Mouse (Mus musculus) hindbrain, embryonic 15.5 days (tissue): Measurements from ENCODE around the gene Slc12a8. TPM values are rescaled to one million over a fixed set of nuclear protein-coding genes. Genes with fewer than 3 reads are reported as not detected.

Experiments used
- ATAC-seq: fragments of 200-750 bp; cut with Nextera tagmentation; 2 replicates; pipeline ENCODE4 v1.8.0; 2017; ENCODE audit warnings: low read depth, moderate number of reproducible peaks, moderate TSS enrichment; ENCODE audit not compliant: low FRiP score
- H3K27ac ChIP-seq: fragments of 300-500 bp; sonication (generic); replicated peaks from 2 replicates; pipeline ENCODE4 v1.5.1; 2015; ENCODE audit warnings: mild to moderate bottlenecking, inconsistent platforms
- H3K27me3 ChIP-seq: fragments of 300-500 bp; sonication (generic); 2 replicates; pipeline ENCODE4 v1.6.1; 2015; ENCODE audit warnings: control low read depth, inconsistent platforms
- H3K36me3 ChIP-seq: fragments of 300-500 bp; sonication (generic); 2 replicates; pipeline ENCODE4 v1.6.1; 2015; ENCODE audit warnings: control low read depth, inconsistent platforms
- H3K4me1 ChIP-seq: fragments of 300-500 bp; sonication (generic); replicated peaks from 2 replicates; pipeline ENCODE4 v1.6.1; 2015; ENCODE audit warnings: control low read depth, inconsistent platforms
- H3K4me2 ChIP-seq: fragments of 300-500 bp; sonication (generic); 2 replicates; pipeline ENCODE4 v1.6.1; 2015; ENCODE audit warnings: moderate library complexity, mild to moderate bottlenecking, inconsistent platforms
- H3K4me3 ChIP-seq: fragments of 300-500 bp; sonication (generic); 2 replicates; pipeline ENCODE4 v1.5.1; 2015; ENCODE audit warnings: mild to moderate bottlenecking, inconsistent platforms
- H3K9ac ChIP-seq: fragments of 300-500 bp; sonication (generic); 2 replicates; pipeline ENCODE4 v1.6.1; 2015; ENCODE audit warnings: inconsistent platforms
- H3K9me3 ChIP-seq: fragments of 300-500 bp; sonication (generic); 2 replicates; pipeline ENCODE4 v1.6.1; 2016; ENCODE audit warnings: control low read depth, inconsistent platforms
- WGBS: fragments of 180-500 bp; shearing (Covaris S2); methylation state at CpG from one replicate; pipeline ENCODE4 v1.1.7; 2015; 5-methylcytosine and 5-hydroxymethylcytosine counted together
- polyA plus RNA-seq: library from polyadenylated mRNA; unstranded; fragments of >200 nt; fragmentation: Nextera tagmentation; extraction: Ambion mirVana; gene quantifications from 2 replicates; pipeline ENCODE4 v1.2.1, GENCODE M21; 2015

The Slc12a8 gene
- polyA plus RNA-seq, 1 experiment from 2014 or later = 0.69 TPM

DNA sequence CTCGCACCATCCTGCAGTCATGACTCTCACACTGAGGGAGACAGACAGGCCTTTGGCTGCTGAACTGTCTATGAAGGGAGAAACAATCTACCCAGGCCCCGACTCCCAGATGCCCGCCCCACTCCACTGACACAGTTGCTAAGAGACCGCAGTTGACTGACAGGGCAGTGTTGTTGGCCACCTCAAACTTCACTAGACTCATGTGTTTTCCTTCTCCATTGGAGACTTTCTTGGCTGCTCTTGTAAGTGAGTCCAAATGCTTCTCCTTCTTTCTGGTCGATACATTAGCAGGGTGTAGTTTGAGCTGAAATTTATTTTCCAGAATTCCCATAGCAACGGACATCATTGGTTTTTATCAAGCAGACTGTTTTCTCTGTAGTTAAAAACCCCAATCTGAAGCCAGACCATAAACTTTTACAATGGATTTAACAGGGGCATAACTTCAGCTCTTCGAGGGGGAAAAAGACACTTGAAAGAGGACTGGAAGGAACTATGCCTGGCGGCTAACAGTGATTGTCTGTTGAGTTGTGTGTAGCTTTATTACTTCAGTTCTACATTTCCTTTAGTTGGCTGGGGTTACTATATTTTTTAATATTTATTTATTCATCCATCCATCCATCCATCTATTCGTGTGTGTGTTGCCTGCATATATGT is 36.7 kb downstream of the Slc12a8 start:
- Histone ChIP-seq H3K4me1 (0 out of 2 replicates have a peak, but pooled peaks cover 3% of the 10 kb centered on the region), H3K9me3 (no peaks in the 10 kb centered on the region), H3K36me3 (no peaks in the 10 kb centered on the region), H3K4me3 (no peak overlapping the region), H3K27ac (no peak overlapping the region), H3K4me2 (no peak overlapping the region), H3K9ac (no peak overlapping the region), H3K27me3 (no peaks in the 10 kb centered on the region)
- ATAC-seq = no peak
- WGBS = 63% methylated on average over 9 of the region's 9 CpGs

GRCm38 (mm10) chr16:33558121-33558520 is 41.0 kb downstream of the Slc12a8 start:
- H3K4me3 ChIP-seq = no peak overlapping the region
- ATAC-seq = no peak
- no peaks in the 10 kb centered on the region for H3K36me3 ChIP-seq
- H3K4me1 ChIP-seq = 0 out of 2 replicates have a peak, but pooled peaks cover 3% of the 10 kb centered on the region
- no peak overlapping the region for H3K4me2 ChIP-seq
- no peaks in the 10 kb centered on the region for H3K9me3 ChIP-seq
- H3K27ac ChIP-seq = no peak overlapping the region
- WGBS = 77% methylated on average over 12 of the region's 12 CpGs
- H3K27me3 ChIP-seq = no peaks in the 10 kb centered on the region
- H3K9ac ChIP-seq = no peak overlapping the region

GRCm38 (mm10) chr16:33560281-33560680 is 43.2 kb downstream of the Slc12a8 start:
- Histone ChIP-seq H3K9ac (no peak overlapping the region), H3K27me3 (no peaks in the 10 kb centered on the region), H3K4me3 (no peak overlapping the region), H3K9me3 (no peaks in the 10 kb centered on the region), H3K36me3 (no peaks in the 10 kb centered on the region), H3K4me2 (no peak overlapping the region), H3K27ac (no peak overlapping the region), H3K4me1 (no peaks in the 10 kb centered on the region)
- peak; percentile 85 for ATAC-seq
- WGBS = 2% methylated on average over 6 of the region's 6 CpGs

GRCm38 (mm10) chr16:33561308-33562009 is 44.3 kb downstream of the Slc12a8 start:
- no peaks in the 10 kb centered on the region for H3K36me3 ChIP-seq
- H3K4me1 ChIP-seq = no peaks in the 10 kb centered on the region
- WGBS = 84% methylated on average over 12 of the region's 12 CpGs
- ATAC-seq = no peak
- no peak overlapping the region for H3K4me2 ChIP-seq
- no peak overlapping the region for H3K9ac ChIP-seq
- H3K27ac ChIP-seq = no peak overlapping the region
- H3K4me3 ChIP-seq = no peak overlapping the region
- no peaks in the 10 kb centered on the region for H3K9me3 ChIP-seq
- no peaks in the 10 kb centered on the region for H3K27me3 ChIP-seq

DNA sequence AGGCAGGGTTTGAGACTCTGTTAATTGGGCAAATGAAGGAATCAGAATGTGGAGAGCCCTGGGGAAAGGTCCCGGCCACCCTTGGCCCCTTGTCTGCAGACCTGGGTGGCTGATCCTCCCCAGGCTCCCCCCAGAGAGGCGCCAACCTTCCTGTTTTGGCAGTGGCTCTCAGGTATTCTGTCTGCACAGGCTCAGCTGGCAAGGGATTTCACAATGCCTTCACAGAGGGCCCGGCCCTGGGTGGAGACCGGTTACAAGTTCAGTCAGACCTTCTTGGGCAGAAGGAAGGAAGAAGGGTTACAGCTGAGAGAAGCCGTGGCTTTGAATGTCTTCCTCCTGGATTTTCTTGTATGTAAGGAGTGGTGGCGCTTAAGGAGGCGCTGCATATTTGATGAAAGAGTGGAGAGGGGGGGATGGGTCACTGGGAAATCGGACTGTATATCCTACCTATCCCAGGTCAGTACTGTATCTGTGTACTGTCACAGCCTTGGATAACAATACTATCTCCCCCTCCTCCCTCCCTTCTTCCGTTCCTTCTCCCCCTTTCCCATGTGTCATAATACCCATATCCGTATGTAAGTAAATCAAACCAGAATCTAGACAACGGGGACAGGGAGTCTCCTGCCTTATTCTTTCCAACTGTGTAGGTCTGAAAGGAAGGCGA is 45.9 kb downstream of the Slc12a8 start:
- H3K9ac ChIP-seq = no peak overlapping the region
- WGBS = 70% methylated on average over 12 of the region's 12 CpGs
- no peaks in the 10 kb centered on the region for H3K4me1 ChIP-seq
- no peaks in the 10 kb centered on the region for H3K27me3 ChIP-seq
- H3K9me3 ChIP-seq = no peaks in the 10 kb centered on the region
- no peaks in the 10 kb centered on the region for H3K36me3 ChIP-seq
- ATAC-seq = no peak
- no peak overlapping the region for H3K4me2 ChIP-seq
- no peak overlapping the region for H3K4me3 ChIP-seq
- H3K27ac ChIP-seq = no peak overlapping the region

GRCm38 (mm10) chr16:33563538-33564013 is 46.4 kb downstream of the Slc12a8 start:
- Histone ChIP-seq H3K27me3 (no peaks in the 10 kb centered on the region), H3K36me3 (no peaks in the 10 kb centered on the region), H3K4me1 (no peaks in the 10 kb centered on the region), H3K27ac (no peak overlapping the region), H3K9me3 (no peaks in the 10 kb centered on the region), H3K9ac (no peak overlapping the region), H3K4me2 (no peak overlapping the region), H3K4me3 (no peak overlapping the region)
- no peak for ATAC-seq
- WGBS = 77% methylated on average over 5 of the region's 5 CpGs

GRCm38 (mm10) chr16:33566467-33566866 is 49.3 kb downstream of the Slc12a8 start:
- 92% methylated on average over 10 of the region's 10 CpGs for WGBS
- no peak overlapping the region for H3K4me2 ChIP-seq
- no peak for ATAC-seq

DNA sequence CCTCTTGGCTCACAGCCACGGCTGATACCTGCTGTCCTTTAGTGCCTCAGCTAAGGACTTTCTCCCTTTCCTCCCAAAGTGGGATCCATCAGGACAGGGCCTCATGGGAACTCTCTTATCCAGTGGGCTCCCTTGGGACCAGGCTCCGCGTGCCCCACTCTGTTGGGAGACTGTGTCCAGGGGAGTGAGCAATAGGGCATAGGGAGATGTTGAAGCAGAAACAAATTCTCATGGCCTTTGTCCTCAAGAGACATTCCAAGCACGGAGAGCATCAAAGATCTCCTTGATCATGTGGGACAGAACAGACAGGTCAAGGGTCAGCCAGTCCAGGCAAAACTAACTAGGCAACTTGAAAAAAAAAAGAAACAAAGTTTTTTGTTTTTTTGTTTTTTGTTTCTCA is 50.6 kb downstream of the Slc12a8 start:
- Histone ChIP-seq H3K4me1 (no peaks in the 10 kb centered on the region), H3K9me3 (no peaks in the 10 kb centered on the region), H3K27me3 (no peaks in the 10 kb centered on the region), H3K4me3 (no peak overlapping the region), H3K9ac (no peak overlapping the region), H3K27ac (no peak overlapping the region), H3K36me3 (no peaks in the 10 kb centered on the region), H3K4me2 (no peak overlapping the region)
- 60% methylated on average over 4 of the region's 4 CpGs for WGBS
- ATAC-seq = no peak

More at GRCm38 (mm10) chr16:33566467-33566866, 49.3 kb downstream of the Slc12a8 start:
- Histone ChIP-seq H3K36me3 (no peaks in the 10 kb centered on the region), H3K9me3 (no peaks in the 10 kb centered on the region), H3K27ac (no peak overlapping the region), H3K4me1 (no peaks in the 10 kb centered on the region), H3K27me3 (no peaks in the 10 kb centered on the region), H3K4me3 (no peak overlapping the region), H3K9ac (no peak overlapping the region)

DNA sequence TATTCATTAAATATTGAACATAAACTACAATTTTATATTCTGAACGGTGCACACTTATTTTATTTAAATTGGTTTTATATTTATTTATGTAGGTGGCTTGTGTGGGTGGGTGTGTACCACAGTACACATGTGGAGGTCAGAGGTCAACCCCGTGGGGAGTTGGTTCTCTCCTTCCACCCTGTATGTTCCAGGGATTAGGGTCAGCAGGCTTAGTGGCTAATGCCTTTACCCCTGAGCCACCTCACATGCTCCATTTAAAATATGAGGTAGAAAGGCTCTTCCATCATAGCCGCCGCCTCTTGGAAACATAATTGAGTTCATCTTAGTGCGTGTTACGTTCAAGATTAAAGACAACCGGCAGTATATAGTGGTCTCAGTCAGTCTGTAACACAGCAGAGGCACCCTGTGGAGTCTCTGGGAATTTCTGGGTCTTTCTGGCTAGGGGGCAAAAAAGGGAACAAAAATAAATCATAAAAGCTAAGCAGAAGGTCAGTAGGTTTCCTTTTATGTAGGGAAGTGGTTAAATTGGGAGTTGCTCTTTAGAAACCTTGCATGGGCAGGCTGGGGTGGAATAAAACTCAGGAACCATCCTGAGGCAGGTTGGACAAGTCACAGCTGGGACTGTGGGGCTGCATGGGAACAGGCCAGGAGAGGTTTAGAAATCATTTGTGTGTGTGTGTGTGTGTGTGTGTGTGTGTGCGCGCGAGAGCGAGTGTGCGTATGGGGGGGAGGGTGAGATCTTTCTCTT is 51.3 kb downstream of the Slc12a8 start:
- WGBS = 84% methylated on average over 12 of the region's 12 CpGs
- H3K4me2 ChIP-seq = no peak overlapping the region
- H3K27me3 ChIP-seq = no peaks in the 10 kb centered on the region
- no peaks in the 10 kb centered on the region for H3K9me3 ChIP-seq
- H3K9ac ChIP-seq = no peak overlapping the region
- no peak overlapping the region for H3K4me3 ChIP-seq
- H3K27ac ChIP-seq = no peak overlapping the region
- ATAC-seq = no peak
- H3K36me3 ChIP-seq = no peaks in the 10 kb centered on the region
- no peaks in the 10 kb centered on the region for H3K4me1 ChIP-seq

DNA sequence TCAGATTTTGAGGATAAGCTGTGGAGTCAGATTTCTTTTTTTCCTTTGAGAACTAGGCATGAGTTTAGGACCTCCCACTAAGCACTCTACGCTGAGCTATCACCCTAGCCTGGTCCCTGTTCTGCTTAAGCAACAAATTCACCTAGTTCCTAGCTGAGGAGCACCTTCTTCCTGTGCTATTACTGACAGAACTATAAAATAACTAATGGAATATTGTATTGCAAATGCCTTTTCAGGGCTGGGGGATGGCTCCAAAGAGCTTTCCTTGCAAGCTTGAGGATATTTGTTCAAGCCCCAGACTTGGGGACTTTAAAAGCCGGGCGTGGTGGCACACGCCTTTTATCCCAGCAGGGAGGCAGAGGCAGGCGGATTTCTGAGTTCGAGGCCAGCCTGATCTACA is 55.5 kb downstream of the Slc12a8 start:
- 83% methylated on average over 6 of the region's 6 CpGs for WGBS

DNA sequence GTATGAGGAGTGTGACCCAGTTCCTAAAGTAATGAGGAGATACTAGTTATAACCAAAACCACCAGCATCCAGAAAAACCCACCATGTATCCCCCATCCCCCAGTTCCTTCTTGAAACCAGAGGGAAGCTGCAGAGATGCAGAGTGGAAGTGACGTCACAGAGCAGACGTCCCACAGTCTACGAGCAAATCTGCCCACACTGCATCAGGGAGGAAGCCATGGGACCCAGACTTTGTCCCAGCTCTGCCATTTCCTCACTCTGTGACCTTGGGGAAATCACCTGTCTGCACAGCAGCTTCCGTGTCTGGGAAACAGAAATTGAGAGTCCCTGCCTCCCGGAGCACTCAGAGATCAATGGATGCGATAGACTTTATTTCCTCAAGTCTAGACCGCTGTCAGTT is 56.6 kb downstream of the Slc12a8 start:
- Histone ChIP-seq H3K4me2 (no peak overlapping the region), H3K36me3 (no peaks in the 10 kb centered on the region), H3K9ac (no peak overlapping the region), H3K9me3 (no peaks in the 10 kb centered on the region), H3K4me1 (no peaks in the 10 kb centered on the region), H3K27ac (no peak overlapping the region), H3K27me3 (no peaks in the 10 kb centered on the region), H3K4me3 (no peak overlapping the region)
- no peak for ATAC-seq
- 81% methylated on average over 7 of the region's 7 CpGs for WGBS

More for the DNA sequence above, 55.5 kb downstream of the Slc12a8 start:
- Histone ChIP-seq H3K4me2 (no peak overlapping the region), H3K9ac (no peak overlapping the region), H3K36me3 (no peaks in the 10 kb centered on the region), H3K9me3 (no peaks in the 10 kb centered on the region), H3K4me1 (no peaks in the 10 kb centered on the region), H3K27me3 (no peaks in the 10 kb centered on the region), H3K4me3 (no peak overlapping the region), H3K27ac (no peak overlapping the region)
- no peak for ATAC-seq
